Mouse (Mus musculus) lung, adult 2 months (tissue): ENCODE measurements around the gene Cuedc2. TPM values are rescaled to one million over a fixed set of nuclear protein-coding genes. Genes with fewer than 3 reads are reported as not detected.

Source experiments
- DNase-seq: peaks from one replicate; pipeline ENCODE4 v3.0.0; 2022
- H3K4me1 ChIP-seq: fragments of 200-500 bp; 2 replicates; pipeline ENCODE4 v1.6.1; 2011; ENCODE audit warnings: low read length; ENCODE audit not compliant: control insufficient read depth, insufficient read depth
- H3K4me3 ChIP-seq: fragments of 200-500 bp; replicated peaks from 2 replicates; pipeline ENCODE3; 2011; ENCODE audit warnings: low read depth, mild to moderate bottlenecking, control low read depth, low read length; ENCODE audit errors: extremely low read depth
- CTCF ChIP-seq: fragments of 200-500 bp; IDR thresholded peaks from 2 replicates; pipeline ENCODE4 v1.5.1; 2011; ENCODE audit warnings: mild to moderate bottlenecking, low read length, control low read depth; ENCODE audit not compliant: insufficient read depth
- POLR2A ChIP-seq: fragments of 200-500 bp; IDR thresholded peaks from 2 replicates; pipeline ENCODE4 v1.6.1; 2011; ENCODE audit warnings: low read depth, mild to moderate bottlenecking, control low read depth, low read length, borderline replicate concordance; ENCODE audit errors: extremely low read depth
- WGBS: fragments of 180-500 bp; shearing (Covaris S2); methylation state at CpG from one replicate; pipeline ENCODE4 v1.1.7; 2018; 5-methylcytosine and 5-hydroxymethylcytosine counted together
- polyA plus RNA-seq: library from polyadenylated mRNA; depleted of rRNA; stranded (reverse); fragments of >200 nt; gene quantifications from 2 replicates; pipeline ENCODE4 v1.2.3, GENCODE M21; 2012

The Cuedc2 gene
- polyA plus RNA-seq, 1 experiment = 53.9 TPM

GRCm38 (mm10) chr19:46322996-46323572 lies 15.4 kb downstream of the Cuedc2 start:
- 65% methylated on average over 13 of the region's 13 CpGs for WGBS
- H3K4me1 ChIP-seq = peaks cover 3% of the 10 kb centered on the region; the same call in 1 of the 2 replicates
- TF ChIP-seq CTCF (no peak), POLR2A (no peak)

DNA sequence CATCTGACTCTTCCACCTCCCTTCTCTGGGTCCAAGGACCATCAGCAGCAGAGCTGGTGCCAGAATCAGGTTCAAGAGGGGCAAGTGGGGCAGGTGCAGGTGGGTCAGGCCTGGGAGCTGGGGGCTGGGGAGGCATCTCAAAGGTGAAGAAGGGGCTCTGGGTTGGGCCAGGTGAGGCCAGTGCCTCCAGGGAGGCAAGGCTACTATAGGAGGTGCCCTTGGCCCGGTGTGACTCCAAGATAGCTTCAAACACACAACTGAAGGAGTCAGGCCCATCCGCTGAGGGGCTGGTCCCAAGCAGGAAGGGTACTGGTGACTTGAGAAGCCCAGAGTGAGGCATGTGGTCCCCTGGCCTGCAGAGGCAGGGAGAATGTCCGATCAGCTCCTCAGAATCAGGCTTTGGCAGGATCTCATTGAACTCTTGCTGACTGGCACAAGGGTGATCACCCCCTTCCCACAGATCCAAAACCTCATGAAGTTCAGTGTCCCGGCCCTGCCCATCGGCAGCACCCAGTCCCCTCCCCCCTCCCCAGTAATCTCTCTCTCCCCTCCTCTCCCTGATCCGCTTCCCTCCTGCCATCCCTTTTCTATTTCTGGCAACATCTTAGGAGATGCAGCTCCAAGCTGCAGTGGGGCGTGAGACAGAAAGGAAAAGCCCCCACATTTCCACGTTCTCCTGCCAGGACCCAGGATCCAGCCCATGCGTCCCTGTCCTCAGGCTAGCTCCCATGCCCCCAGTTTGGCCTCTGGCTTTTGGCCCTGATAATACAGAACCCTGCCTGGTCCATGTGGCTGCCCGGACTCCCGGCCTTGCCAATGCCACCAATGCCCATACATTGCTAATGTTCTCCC lies 16.1 kb downstream of the Cuedc2 start:
- no peak for DNase-seq
- Histone ChIP-seq H3K4me3 (no peak overlapping the region), H3K4me1 (no peaks in the 10 kb centered on the region)
- 55% methylated on average over 11 of the region's 11 CpGs for WGBS
- no peak for TF ChIP-seq CTCF
- no peak for TF ChIP-seq POLR2A

More at GRCm38 (mm10) chr19:46322996-46323572, 15.4 kb downstream of the Cuedc2 start:
- DNase-seq = no peak
- no peak overlapping the region for H3K4me3 ChIP-seq

DNA sequence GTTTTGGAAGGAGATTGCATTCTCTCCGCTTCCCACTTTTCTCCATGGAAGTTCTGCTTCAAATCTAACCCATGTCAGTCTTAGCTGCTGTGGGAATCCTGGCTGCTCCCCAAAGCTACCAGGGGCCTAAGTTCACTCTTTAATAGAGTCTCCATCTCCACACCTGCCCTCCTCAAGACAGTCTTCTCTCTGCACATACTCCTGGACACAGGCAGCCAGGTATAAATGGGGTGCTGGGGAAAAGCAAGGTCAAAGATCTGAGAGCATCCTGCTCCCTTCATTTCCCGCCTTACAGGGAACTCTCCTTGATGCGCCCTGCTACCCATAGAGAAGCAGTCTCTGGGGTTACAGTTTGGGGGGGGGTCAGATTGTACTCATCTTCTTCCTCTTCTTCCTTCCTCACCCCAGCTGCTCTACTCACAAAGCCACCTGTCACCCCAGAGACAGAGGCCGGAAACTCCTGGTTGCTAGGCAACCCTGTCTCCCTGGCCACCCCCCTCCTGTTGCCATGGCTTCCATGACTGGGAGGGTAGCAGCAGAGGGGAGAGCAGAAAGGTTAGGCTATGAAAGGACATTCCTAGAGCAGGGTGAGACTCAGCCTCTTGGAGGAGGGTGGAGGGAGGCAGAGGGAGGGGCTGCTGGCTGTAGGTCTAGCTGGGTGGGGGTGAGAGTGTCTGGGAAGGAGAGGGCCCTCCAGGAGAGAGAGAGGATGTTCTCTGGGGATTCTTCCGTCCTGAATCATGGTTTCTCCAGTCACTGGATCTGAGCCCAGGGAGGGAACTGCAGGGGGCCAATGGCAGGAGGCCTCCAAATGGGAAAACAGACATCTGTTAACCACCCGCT lies 17.2 kb downstream of the Cuedc2 start:
- H3K4me3 ChIP-seq = no peak overlapping the region
- no peak for TF ChIP-seq POLR2A
- WGBS = 34% methylated on average over 6 of the region's 6 CpGs
- DNase-seq = no peak
- H3K4me1 ChIP-seq = no peaks in the 10 kb centered on the region

DNA sequence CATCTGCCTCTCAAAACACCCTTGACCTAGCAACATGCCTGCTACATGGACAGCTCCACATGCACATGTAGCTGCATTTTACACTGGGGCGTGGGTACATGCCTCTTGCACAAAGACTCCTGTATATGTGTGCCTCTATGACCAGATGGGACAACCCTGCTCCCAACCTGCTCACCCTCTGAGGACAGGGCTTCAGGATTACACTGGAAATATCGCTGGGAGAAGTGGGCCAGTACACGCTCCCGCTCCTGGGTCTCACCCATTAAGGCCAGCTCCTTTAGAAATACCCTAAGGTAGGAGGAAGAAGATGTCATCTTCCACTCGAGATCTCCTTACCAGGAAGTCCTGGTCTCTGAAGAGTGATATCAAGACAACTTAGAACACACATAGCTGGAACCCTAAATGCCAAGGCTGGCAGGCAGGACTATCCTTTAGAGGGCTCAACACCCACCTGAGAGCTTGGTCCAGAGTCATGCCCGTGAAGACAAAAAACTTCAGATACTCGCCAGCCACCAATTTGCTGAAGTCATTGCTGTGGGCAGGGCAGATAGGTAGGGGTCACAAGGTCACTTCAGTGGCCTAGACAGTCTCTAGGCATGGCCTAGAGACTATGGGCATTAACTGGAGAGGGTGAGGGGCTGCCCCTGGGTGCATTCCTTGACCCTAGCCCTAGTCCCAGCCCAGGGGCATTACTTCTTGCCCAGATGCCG lies 18.3 kb downstream of the Cuedc2 start:
- DNase-seq = no peak
- Histone ChIP-seq H3K4me3 (no peak overlapping the region), H3K4me1 (no peaks in the 10 kb centered on the region)
- 66% methylated on average over 8 of the region's 8 CpGs for WGBS
- no peak for TF ChIP-seq POLR2A
- TF ChIP-seq CTCF = no peak

- no peak for TF ChIP-seq POLR2A
- TF ChIP-seq CTCF = no peak
- DNase-seq = no peak
- Histone ChIP-seq H3K4me1 (no peaks in the 10 kb centered on the region), H3K4me3 (no peak overlapping the region)
- WGBS = 12% methylated on average over 16 of the region's 16 CpGs
Measured at GRCm38 (mm10) chr19:46318586-46319378, 19.7 kb downstream of the Cuedc2 start.

- 1% methylated on average over 42 of the region's 42 CpGs for WGBS
- no peak for TF ChIP-seq CTCF
- no peak for TF ChIP-seq POLR2A
- H3K4me1 ChIP-seq = no peaks in the 10 kb centered on the region
- H3K4me3 ChIP-seq = no peak overlapping the region
- DNase-seq = no peak
Measured at GRCm38 (mm10) chr19:46318031-46318471, 20.5 kb downstream of the Cuedc2 start.

DNA sequence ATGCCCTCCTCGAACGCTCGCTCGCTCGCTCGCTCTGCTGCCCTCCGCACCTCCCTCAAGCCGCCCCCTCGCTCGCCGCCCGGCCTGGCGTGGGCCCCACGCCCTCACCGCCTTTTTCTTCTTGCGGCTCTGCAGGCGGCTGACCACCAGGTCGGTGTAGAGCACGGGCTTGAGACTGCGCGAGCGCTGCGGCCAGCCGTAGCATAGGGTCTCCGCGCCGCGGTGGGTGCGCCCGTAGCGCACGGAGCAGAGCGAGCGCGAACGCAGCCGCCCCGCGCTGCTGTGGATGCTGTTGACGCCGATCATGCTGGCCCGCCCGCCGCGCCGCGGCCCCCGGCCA lies 21.0 kb downstream of the Cuedc2 start:
- DNase-seq = no peak
- WGBS = 2% methylated on average over 48 of the region's 48 CpGs
- H3K4me3 ChIP-seq = no peak overlapping the region
- TF ChIP-seq POLR2A (no peak), CTCF (no peak)
- H3K4me1 ChIP-seq = no peaks in the 10 kb centered on the region

- Histone ChIP-seq H3K4me1 (no peaks in the 10 kb centered on the region), H3K4me3 (no peak overlapping the region)
- 34% methylated on average over 15 of the region's 15 CpGs for WGBS
- no peak for DNase-seq
- no peak for TF ChIP-seq CTCF
- no peak for TF ChIP-seq POLR2A
Measured at GRCm38 (mm10) chr19:46316846-46317545, 21.5 kb downstream of the Cuedc2 start.
